Mouse (Mus musculus) neural tube, postnatal 0 days (tissue): Measurements from ENCODE around the gene Pxmp2. TPM values are rescaled to one million over a fixed set of nuclear protein-coding genes. Genes with fewer than 3 reads are reported as not detected.

Source experiments
- polyA plus RNA-seq: library from polyadenylated mRNA; unstranded; fragments of >200 nt; fragmentation: Nextera tagmentation; extraction: Ambion mirVana; gene quantifications from 2 replicates; pipeline ENCODE4 v1.2.1, GENCODE M21; 2015

The Pxmp2 gene
- 24.0 and 30.3 TPM in 2 replicates for polyA plus RNA-seq

GRCm38 (mm10) chr5:110285770-110286445 is at the start of gene Pxmp2, which contains the start of gene Pole:
Pxmp2 (minus strand) TSS chr5:110286186.
Pole (plus strand) TSS chr5:110286306.

GRCm38 (mm10) chr5:110269141-110270101 is 16.6 kb downstream of the Pxmp2 start, which contains the start of gene Pgam5:
Pgam5 (minus strand) TSS chr5:110269913.

GRCm38 (mm10) chr5:110230780-110231461 is 55.1 kb downstream of the Pxmp2 start, which contains the start of gene Ankle2:
Ankle2 (plus strand) TSS chr5:110231004.

Other genes starting within 250 kb of the Pxmp2 start
- 4.3 and 5.1 TPM in 2 replicates for gene Gm17655, start 213.7 kb downstream of the Pxmp2 start, polyA plus RNA-seq
- 0.39 and 0.41 TPM in 2 replicates for gene Gm35315, start 191.8 kb downstream of the Pxmp2 start, polyA plus RNA-seq
- gene Plcxd1, start 186.2 kb downstream of the Pxmp2 start, polyA plus RNA-seq = 9.1 and 9.2 TPM in 2 replicates
- 63.0 and 73.9 TPM in 2 replicates for gene Gtpbp6, start 178.0 kb downstream of the Pxmp2 start, polyA plus RNA-seq
- gene Zfp605, start 176.1 kb downstream of the Pxmp2 start, polyA plus RNA-seq = 14.4 and 14.7 TPM in 2 replicates
- gene Chfr, start 150.3 kb downstream of the Pxmp2 start, polyA plus RNA-seq = 46.6 and 53.5 TPM in 2 replicates
- 17.1 and 17.5 TPM in 2 replicates for gene Golga3, start 109.5 kb downstream of the Pxmp2 start, polyA plus RNA-seq
- 20.0 and 22.5 TPM in 2 replicates for gene Ankle2, start 55.2 kb downstream of the Pxmp2 start, polyA plus RNA-seq
- gene Pgam5, start 16.3 kb downstream of the Pxmp2 start, polyA plus RNA-seq = 91.6 and 96.7 TPM in 2 replicates
- gene Pole, start 120 bp upstream of the Pxmp2 start, polyA plus RNA-seq = 3.4 and 4.6 TPM in 2 replicates
- gene P2rx2, start 57.0 kb upstream of the Pxmp2 start, polyA plus RNA-seq = 10.4 and 12.5 TPM in 2 replicates
- 0.47 TPM in 1 of 2 replicates, not detected in the other for gene Lrcol1, start 58.5 kb upstream of the Pxmp2 start, polyA plus RNA-seq
- gene Fbrsl1, start 162.3 kb upstream of the Pxmp2 start, polyA plus RNA-seq = 19.2 and 22.6 TPM in 2 replicates